Mouse (Mus musculus): ENCODE data around the gene Adam17.
A peak's percentile ranks its signal among the peaks of the same experiment; 100 is the strongest.

Gene Adam17

GRCm38 (mm10) chr12:21305741-21306140, 67.7 kb downstream of the Adam17 start:
- no peak for DNase-seq

DNA sequence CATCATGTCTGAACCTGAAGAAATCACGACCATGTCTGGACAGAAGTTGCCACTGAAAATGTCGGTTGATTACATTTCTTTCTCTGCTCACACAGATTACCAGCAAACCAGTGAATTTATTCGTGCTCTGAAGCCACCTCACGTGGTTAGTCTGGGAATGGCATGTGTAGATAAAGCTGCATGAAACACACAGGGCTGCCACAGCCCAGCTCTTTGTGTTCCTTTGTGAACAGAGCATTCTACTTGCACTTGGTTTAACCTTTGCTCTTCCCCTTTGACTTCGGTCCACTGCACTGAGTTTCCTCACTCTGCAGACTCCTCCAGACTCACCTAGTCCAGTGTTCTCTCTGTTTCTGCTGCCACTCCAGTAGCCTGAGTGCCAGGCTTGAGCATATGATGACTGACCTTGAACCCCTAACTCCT, 71.1 kb downstream of the Adam17 start:
- DNase-seq, result no peak

DNA sequence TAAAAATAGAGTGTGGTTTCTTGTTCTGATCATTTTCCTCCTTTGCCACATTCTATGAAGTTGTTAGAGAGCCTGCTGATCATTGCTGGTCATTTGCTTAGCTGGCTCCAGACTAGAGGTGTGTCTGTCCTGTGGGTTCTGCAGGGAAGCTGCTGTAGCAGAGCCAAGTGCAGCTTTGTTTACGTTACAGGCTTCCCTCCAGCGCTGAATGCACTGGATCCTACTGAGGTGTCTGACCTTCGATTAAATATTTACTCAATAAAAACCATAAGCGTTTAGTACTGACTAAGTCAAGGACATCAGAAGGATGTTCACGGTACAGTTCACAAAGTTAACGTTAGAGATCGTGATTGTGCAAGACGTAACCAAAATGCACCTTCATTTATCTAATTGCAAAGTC, 71.5 kb downstream of the Adam17 start:
- no peak for DNase-seq

- DNase-seq, result no peak
Observed at GRCm38 (mm10) chr12:21301324-21301723, 72.1 kb downstream of the Adam17 start.

- DNase-seq, result no peak
Observed at GRCm38 (mm10) chr12:21298856-21299255, 74.6 kb downstream of the Adam17 start.

DNA sequence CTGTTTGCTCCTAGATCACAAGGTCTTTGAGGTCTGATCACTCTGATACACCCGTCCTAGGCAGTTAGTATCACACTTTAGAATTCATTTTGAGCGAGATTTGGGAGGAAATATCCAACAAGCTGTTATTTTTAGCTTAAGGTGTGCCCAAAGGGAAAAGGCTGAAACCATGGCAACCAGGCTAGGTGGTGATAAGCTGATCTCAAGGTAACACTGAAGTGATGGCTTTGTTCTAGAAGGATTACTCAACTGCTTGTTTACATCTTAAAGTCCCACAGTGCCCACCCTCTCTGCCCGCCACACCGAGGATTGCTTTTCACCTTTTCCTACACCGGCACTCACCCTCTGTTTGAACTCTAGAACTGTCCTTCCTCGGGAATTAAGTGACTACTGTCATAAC, 83.8 kb downstream of the Adam17 start:
- no peak for DNase-seq

- no peak for DNase-seq
Observed at GRCm38 (mm10) chr12:21288716-21289395, 84.6 kb downstream of the Adam17 start.

DNA sequence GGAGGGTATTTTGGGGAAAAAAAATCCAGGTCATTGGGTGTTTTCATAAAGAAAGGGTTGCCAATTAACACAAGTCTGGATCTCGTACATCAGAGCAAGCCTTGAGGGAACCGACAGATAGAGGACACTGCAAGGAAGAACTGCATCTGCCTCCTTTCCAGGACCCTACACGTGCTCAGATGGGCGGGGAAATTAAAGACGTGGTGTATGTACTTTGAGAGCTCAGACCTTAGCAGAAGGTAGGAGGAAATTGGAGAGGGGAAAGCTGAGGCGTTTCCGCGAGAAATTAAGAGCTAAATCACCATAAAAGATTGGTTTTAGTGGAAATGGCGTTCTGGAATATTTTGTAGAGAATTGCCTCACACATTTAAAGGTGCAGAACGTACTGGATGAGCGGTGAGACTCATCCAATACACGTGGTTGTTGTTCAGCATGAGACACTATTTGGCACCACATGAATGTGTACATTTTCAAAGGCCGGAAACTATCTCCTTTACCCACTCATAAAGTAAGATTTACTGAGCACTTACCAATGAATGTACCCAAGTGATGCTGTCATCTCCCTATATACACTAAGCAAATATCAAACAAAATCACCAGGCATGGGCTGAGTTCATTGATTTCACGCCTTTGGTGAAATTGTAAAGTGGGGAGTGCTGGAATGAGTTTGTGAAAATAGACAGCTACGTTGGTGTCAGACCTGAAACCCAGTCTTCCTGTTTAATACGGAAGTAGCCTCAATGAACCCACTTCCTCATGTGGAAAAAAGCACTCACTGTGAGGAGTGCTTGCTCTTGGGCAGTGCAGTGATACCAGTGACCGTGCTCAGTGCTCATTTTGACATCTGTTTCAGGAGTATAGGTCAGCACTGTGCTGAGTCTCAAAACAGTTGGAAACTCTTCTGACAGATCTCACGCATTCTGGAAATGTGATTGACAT, 86.5 kb downstream of the Adam17 start:
- DNase-seq, result peak in 1 of 2 experiments; percentile 22

- peak; percentile 95 to 97 for DNase-seq
Observed at GRCm38 (mm10) chr12:21286243-21286622, 87.2 kb downstream of the Adam17 start, which contains the start of gene Itgb1bp1. Itgb1bp1 (minus strand) TSS chr12:21286284.

DNA sequence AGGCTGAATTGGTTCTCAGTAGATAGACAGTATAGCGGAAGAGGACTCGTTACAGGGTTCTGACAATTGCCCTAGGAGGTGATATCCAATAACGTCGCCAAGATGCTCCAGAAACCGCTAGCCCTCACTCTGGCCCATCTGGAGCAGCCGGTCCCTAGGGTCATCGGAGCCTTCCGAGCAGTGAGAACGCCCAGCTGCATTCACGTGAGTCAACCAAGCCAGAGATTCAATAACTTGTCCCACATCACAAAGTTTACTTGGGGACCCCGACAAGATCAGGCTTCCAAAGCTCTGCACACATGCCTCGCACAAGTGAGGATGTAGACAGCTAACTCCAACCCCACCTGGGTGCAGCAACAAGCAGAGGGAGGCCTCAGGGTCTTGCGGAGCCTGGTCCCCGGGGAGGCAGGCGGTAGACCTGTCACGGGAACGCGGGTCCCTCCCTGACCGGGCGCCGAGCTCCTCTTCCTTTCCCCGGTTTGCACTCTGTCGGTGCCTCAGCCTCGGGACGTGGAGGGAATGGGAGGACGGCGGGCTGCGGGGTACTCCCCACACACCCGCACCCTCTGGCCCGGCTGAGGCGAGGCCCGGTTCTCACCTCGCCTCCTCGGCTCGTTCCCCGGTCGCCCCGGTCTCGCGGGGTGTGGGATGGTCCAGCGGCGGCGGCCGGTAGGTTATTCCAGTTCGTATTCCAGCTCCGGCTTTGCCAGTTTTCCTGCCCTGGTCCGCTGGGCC, 87.8 kb downstream of the Adam17 start:
- DNase-seq, result no peak

DNA sequence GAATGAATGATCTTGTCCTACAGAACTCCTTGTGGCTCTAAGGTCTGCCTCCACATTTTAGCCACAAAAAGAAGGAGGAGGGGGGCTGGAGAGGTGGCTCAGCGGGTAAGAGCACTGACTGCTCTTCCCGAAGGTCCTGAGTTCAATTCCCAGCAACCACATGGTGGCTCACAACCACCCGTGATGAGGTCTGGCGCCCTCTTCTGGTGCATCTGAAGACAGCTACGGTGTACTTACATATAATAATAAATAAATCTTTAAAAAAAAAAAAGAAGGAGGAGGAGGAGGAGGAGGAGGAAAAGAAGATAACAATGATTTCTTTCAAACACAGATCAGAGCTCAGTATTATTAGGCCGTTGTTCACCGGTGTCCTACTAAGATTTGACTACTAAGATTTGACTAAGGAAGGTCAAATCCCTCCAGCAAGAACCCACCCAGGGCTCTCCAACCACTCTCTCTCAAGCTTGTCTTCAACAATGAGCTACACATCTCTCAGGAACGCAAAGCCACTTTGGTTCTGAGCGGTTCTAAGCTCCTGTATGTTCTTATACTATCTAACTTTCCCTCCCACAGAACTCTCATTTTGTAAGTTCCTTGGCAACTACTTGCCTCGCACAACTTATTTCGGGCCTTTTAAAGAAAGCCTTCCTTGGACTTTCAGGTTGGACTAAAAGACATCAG, 88.5 kb downstream of the Adam17 start, which contains the start of gene Cpsf3:
Gene Cpsf3 (plus strand): TSS at position 631 of the 681 bp plus-strand sequence.
- no peak for DNase-seq

DNA sequence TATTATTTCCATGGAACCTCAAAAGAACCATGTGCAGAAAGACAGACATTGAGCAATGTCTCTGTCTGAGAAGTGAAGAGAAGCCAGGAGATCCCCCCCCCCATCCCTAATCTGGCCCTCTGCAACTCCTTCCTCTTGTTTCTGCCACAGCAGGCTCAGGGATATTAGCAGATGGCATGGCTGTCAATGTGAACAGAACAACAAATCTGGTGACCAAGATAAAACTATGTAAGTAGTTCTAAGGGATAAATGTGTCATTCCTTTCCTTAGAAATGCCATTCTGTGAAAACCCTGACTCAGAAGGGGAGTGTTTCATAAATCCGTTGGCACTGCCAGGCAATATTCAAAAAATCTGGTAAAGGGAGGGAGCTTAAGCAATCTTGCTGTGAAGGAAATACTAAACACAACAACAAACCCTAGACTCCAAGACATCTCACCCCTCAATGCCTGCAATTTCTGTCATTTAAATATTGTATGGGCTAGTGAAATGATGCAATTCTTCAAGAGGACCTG, 96.0 kb downstream of the Adam17 start:
- no peak for DNase-seq

DNA sequence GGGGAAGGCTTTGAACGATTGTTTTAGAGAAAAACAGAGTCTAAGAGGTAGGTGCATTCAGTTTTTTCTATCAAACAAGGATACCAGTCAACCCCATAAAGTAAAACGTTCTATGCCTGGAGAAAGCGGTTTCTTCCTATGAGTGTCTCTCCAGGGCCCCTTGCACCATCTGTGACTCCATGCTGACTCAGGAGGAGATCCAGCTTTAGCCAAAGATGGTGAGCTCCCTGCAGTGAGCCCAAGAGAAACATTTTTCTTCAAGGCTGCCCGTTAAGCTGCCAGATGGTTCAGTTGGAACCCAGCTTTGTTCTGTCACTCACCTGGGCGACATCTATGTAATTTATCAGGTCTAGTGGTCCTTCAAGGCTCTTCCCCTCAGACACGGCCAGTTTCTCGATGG, 99.0 kb downstream of the Adam17 start:
- DNase-seq, result no peak

Measured in spleen, adult 18-20 months (tissue).